Mouse (Mus musculus): ENCODE results near the gene Adamts4. TPM values are rescaled to one million over a fixed set of nuclear protein-coding genes. Genes with fewer than 3 reads are reported as not detected.

Gene Adamts4
- polyA plus RNA-seq, 1 experiment from 2014 or later: 5.0 TPM

DNA sequence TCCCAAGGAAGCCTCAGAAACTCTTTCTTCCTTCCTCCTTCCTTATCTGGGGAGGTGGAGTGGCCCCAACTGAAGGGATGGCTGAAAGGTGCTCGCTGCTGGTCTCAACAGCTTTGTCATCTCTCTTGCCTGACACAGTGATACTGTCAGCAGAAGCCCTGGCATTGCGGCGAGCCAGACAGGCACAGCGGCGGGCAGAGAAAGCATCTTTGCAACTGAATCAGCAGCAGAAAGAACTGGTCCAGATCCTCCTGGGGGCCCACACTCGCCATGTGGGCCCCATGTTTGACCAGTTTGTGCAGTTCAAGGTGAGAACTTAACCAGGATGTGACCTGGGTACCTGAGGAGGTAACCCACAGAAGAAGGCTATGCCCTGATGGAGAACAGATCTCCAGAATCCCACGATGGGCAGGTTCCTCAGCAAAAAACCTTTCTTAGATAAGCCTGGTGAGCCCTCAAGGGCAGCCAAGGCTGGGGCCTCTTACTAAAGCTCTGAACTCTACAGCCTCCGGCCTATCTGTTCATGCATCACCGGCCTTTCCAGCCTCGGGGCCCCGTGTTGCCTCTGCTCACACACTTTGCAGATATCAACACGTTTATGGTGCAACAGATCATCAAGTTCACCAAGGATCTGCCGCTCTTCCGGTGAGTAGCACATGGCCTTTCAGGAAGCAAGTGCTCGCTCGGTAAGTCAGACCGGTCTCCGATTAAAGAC is 33.8 kb upstream of the Adamts4 start:
- Histone ChIP-seq H3K9ac (ENCODE audit: low read length) (no peak overlapping the region), H3K4me3 (ENCODE audit: low read depth, low read length) (no peak overlapping the region), H3K27ac (ENCODE audit: low read depth) (no peak overlapping the region), H3K4me2 (ENCODE audit: low read length) (no peak overlapping the region), H3K27me3 (replicated peaks; ENCODE audit: control insufficient read depth, insufficient read depth, low read length) (no peaks in the 10 kb centered on the region), H3K4me1 (replicated peaks; ENCODE audit: control insufficient read depth, insufficient read depth, low read length) (peaks cover 5% of the 10 kb centered on the region), H3K9me3 (ENCODE audit: control insufficient read depth, low read length) (no peaks in the 10 kb centered on the region), H3K36me3 (ENCODE audit: control insufficient read depth, insufficient read depth, low read length) (peaks cover 17% of the 10 kb centered on the region)
- 88% methylated on average over 18 of the region's 18 CpGs for WGBS
- no peak for DNase-seq (ENCODE audit: low spot score)
- ATAC-seq (replicated peaks; ENCODE audit: low FRiP score, low TSS enrichment, low read depth): no peak

DNA sequence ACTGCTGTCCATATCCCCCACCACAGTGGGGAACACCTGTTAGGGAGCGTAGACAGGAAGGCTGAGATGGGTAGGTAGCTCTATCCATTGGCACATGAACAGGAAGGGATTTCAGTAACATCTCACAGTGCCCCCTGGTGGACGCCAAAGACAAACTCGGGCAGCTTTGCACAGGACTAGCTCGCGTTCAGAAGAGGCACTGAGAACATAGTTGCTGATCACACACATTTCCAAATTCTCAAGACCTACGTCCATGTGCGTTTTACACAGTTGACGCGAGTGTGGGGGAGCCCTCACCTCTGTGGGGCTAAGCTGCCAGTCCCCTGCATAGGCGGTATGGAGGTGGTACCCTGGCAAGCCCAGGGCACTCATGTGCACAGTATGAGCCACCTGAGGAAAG is 29.4 kb upstream of the Adamts4 start:
- Histone ChIP-seq H3K9ac (ENCODE audit: low read length) (no peak overlapping the region), H3K36me3 (ENCODE audit: control insufficient read depth, insufficient read depth, low read length) (peaks cover 17% of the 10 kb centered on the region), H3K4me3 (ENCODE audit: low read depth, low read length) (peak overlapping the region; percentile 70), H3K27ac (ENCODE audit: low read depth) (no peak overlapping the region), H3K27me3 (replicated peaks; ENCODE audit: control insufficient read depth, insufficient read depth, low read length) (no peaks in the 10 kb centered on the region), H3K4me2 (ENCODE audit: low read length) (peak overlapping the region; percentile 93), H3K9me3 (ENCODE audit: control insufficient read depth, low read length) (no peaks in the 10 kb centered on the region), H3K4me1 (replicated peaks; ENCODE audit: control insufficient read depth, insufficient read depth, low read length) (peaks cover 10% of the 10 kb centered on the region)
- WGBS: 9% methylated on average over 10 of the region's 10 CpGs
- ATAC-seq (replicated peaks; ENCODE audit: low FRiP score, low TSS enrichment, low read depth) (0 out of 2 replicates have a peak, but pooled peaks have one; percentile 11), DNase-seq (ENCODE audit: low spot score) (peak; percentile 93)

DNA sequence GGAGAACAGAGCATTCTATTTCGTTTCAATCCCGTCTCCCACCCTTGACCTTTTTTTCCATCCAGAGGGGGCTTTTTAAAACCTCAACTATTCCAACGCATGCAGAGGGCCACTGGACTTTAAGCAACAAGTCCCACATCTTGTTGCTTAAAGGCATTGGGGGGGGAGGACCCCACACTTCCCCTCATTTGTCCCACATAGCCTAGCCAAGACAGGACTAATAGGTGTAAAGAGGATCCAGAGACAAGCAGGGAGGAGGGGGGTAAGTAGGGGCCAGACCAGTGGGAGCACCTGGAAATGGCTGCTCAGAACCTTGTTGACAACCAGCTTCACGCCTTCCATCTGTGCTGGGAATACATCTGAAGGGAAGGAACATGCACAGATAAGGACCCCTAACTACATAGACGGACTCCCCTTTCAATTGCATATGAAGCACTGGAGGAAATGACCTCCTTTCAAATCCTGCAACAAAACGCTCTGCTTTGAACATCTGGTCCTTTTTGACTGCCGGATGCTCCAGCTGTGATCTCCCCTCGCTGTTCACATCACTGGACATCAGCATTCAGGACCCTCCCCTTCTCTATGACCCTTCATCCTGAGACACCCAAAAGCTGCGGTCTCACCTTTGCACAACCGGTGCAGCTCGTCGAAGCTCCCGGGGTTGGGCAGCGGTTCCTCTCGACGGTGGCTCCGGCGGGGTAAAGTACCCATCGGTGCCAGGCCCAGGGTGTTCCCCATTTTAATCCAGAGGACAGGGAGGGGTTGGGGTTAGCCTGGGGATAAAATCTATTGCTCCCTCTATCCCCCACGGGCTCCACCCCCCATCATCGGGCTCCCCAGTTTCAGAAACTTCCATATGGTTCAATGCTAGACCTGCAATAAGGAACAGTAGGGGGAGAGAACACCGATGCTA is 28.7 kb upstream of the Adamts4 start:
- Histone ChIP-seq H3K4me1 (replicated peaks; ENCODE audit: control insufficient read depth, insufficient read depth, low read length) (peaks cover 10% of the 10 kb centered on the region), H3K9me3 (ENCODE audit: control insufficient read depth, low read length) (no peaks in the 10 kb centered on the region), H3K27me3 (replicated peaks; ENCODE audit: control insufficient read depth, insufficient read depth, low read length) (no peaks in the 10 kb centered on the region), H3K9ac (ENCODE audit: low read length) (peak overlapping the region; percentile 45), H3K4me3 (ENCODE audit: low read depth, low read length) (peak overlapping the region; percentile 70), H3K4me2 (ENCODE audit: low read length) (peak overlapping the region; percentile 93), H3K27ac (ENCODE audit: low read depth) (no peak overlapping the region), H3K36me3 (ENCODE audit: control insufficient read depth, insufficient read depth, low read length) (peaks cover 17% of the 10 kb centered on the region)
- DNase-seq (ENCODE audit: low spot score) (peak; percentile 57), ATAC-seq (replicated peaks; ENCODE audit: low FRiP score, low TSS enrichment, low read depth) (peak; percentile 6; the same call in 1 of the 2 replicates)
- 7% methylated on average over 22 of the region's 22 CpGs for WGBS

DNA sequence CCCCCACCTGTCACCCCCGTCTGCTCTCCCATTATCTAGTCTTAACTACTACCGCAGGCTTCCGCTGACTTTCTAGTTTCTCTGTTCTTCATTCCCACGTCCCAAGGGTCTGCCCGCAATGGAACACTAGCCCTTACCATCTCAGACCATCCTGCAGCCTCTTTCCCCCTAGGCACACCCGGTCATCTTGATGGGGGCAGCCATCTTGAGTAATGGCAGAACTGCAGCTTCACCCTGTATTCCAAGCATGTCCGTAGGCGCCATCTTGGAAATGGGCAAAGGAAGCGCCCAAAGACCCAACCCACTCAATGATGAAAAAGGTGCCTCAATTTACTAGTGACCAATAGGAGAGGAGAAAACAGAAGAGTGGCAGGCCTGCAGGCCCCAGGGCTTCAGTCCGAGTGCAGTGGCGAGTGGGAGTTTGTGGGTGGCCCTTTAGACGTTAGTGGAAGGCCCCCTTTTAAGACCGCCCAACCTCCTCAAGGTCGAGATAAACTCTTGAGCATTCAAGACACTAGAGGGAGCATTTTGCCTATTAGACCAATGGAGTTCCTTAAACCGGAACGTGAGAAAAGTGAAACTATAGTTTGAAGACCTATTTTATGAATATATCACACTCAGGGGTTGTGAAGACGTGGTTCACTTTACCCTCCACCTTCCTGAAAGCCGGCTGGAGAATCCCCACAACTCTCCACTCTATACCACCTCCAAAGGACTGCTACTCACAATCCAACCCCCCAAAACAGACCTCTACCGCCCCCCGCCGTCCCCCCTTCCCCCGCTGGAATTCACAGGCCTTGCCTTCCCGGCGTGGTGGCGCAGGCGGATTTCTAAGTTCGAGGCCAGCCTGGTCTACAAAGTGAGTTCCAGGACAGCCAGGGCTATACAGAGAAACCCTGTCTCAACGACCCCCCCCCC is 27.7 kb upstream of the Adamts4 start, which contains the start of gene Tomm40l:
Tomm40l (minus strand) TSS at position 277 of the 918 bp plus-strand sequence.
- peak within 1 kb of the TSS; percentile 67 for H3K27ac ChIP-seq (ENCODE audit: low read depth)
- H3K4me1 ChIP-seq (replicated peaks; ENCODE audit: control insufficient read depth, insufficient read depth, low read length): peaks cover 10% of the 10 kb centered on the region
- peak; percentile 88 for DNase-seq (ENCODE audit: low spot score)
- WGBS: 1% methylated on average over 28 of the region's 28 CpGs
- H3K9me3 ChIP-seq (ENCODE audit: control insufficient read depth, low read length): no peaks in the 10 kb centered on the region
- peak; percentile 97 for ATAC-seq (replicated peaks; ENCODE audit: low FRiP score, low TSS enrichment, low read depth)
- H3K4me2 ChIP-seq (ENCODE audit: low read length): peak within 1 kb of the TSS; percentile 93
- peaks cover 17% of the 10 kb centered on the region for H3K36me3 ChIP-seq (ENCODE audit: control insufficient read depth, insufficient read depth, low read length)
- H3K9ac ChIP-seq (ENCODE audit: low read length): peak within 1 kb of the TSS; percentile 45
- H3K4me3 ChIP-seq (ENCODE audit: low read depth, low read length): peak within 1 kb of the TSS; percentile 70
- no peaks in the 10 kb centered on the region for H3K27me3 ChIP-seq (replicated peaks; ENCODE audit: control insufficient read depth, insufficient read depth, low read length)

DNA sequence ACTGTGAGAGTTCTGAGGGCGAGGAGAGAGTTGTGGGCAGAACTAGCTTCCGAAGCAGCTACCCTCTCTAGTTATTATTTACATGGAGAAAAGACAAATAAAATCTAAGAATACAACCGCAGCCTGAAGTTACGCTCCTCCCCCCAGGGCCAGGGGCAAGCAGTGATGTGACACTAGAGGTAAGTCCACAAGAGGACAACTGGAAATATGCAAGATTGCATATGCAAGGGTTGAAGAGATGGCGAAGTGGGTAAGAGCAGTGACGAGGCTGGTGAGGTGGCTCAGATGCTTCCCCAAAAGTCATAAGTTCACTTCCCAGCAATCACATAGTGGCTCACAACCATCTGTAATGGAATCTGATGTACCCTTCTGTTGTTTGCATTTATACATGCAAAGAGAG is 27.1 kb upstream of the Adamts4 start:
- 0 out of 2 replicates have a peak overlapping the region, but pooled peaks have one; percentile 70 for H3K4me3 ChIP-seq (ENCODE audit: low read depth, low read length)
- WGBS: 79% methylated on average over 6 of the region's 6 CpGs
- ATAC-seq (replicated peaks; ENCODE audit: low FRiP score, low TSS enrichment, low read depth): no peak
- no peaks in the 10 kb centered on the region for H3K27me3 ChIP-seq (replicated peaks; ENCODE audit: control insufficient read depth, insufficient read depth, low read length)
- H3K27ac ChIP-seq (ENCODE audit: low read depth): peak overlapping the region; percentile 67
- H3K36me3 ChIP-seq (ENCODE audit: control insufficient read depth, insufficient read depth, low read length): peaks cover 17% of the 10 kb centered on the region
- H3K9me3 ChIP-seq (ENCODE audit: control insufficient read depth, low read length): no peaks in the 10 kb centered on the region
- peaks cover 10% of the 10 kb centered on the region for H3K4me1 ChIP-seq (replicated peaks; ENCODE audit: control insufficient read depth, insufficient read depth, low read length)
- no peak overlapping the region for H3K9ac ChIP-seq (ENCODE audit: low read length)
- peak; percentile 56 for DNase-seq (ENCODE audit: low spot score)
- peak overlapping the region; percentile 93 for H3K4me2 ChIP-seq (ENCODE audit: low read length)

DNA sequence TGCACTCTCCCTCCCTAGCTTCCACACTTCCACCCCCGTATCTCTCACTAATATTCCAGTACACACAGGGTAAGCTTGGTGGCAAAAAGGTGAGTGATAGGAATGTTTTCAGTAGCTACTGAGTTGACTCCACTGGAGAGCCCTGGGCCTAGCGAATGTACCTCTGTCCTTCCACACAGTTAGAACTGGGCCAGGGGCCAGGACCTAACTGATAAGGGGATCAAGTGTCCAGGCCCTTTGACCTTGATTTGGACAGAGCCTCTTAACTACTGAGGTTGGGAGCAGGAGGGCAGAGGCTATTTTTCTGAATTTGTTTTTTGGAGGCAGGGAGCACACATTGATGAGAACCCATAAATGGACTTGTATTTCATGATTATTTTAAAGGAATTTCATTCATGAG is 26.4 kb upstream of the Adamts4 start:
- no peak for ATAC-seq (replicated peaks; ENCODE audit: low FRiP score, low TSS enrichment, low read depth)
- H3K36me3 ChIP-seq (ENCODE audit: control insufficient read depth, insufficient read depth, low read length): peaks cover 16% of the 10 kb centered on the region
- no peak overlapping the region for H3K27ac ChIP-seq (ENCODE audit: low read depth)
- no peaks in the 10 kb centered on the region for H3K9me3 ChIP-seq (ENCODE audit: control insufficient read depth, low read length)
- H3K4me1 ChIP-seq (replicated peaks; ENCODE audit: control insufficient read depth, insufficient read depth, low read length): peaks cover 10% of the 10 kb centered on the region
- DNase-seq (ENCODE audit: low spot score): no peak
- H3K27me3 ChIP-seq (replicated peaks; ENCODE audit: control insufficient read depth, insufficient read depth, low read length): no peaks in the 10 kb centered on the region
- no peak overlapping the region for H3K4me2 ChIP-seq (ENCODE audit: low read length)
- H3K4me3 ChIP-seq (ENCODE audit: low read depth, low read length): no peak overlapping the region
- no peak overlapping the region for H3K9ac ChIP-seq (ENCODE audit: low read length)
- WGBS: 70% methylated on average over 2 of the region's 2 CpGs

DNA sequence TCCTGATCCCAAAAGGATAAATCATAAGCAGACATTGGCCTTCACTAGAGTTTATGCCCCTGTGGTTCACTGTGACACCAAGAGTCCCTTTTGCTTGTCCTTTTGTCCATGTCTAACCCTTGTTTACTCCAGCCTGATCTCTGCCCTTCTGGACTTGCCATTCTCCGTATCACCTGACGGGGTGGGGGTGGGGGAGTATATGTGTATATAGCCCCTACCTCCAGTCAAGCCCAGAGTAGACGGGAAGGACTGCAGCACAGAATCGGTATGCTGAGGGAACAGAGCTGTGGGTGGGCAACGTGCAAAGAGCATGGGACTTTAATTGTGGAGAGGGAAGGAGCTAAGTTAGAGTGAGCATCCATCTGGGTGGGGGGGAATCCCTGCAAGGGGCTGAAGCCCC is 25.4 kb upstream of the Adamts4 start, which contains the start of gene Apoa2:
Apoa2 (plus strand) TSS at position 198 of the 400 bp plus-strand sequence.
- H3K9ac ChIP-seq (ENCODE audit: low read length): no peak within 1 kb of the TSS
- H3K27me3 ChIP-seq (replicated peaks; ENCODE audit: control insufficient read depth, insufficient read depth, low read length): no peaks in the 10 kb centered on the region
- peaks cover 5% of the 10 kb centered on the region for H3K36me3 ChIP-seq (ENCODE audit: control insufficient read depth, insufficient read depth, low read length)
- no peaks in the 10 kb centered on the region for H3K9me3 ChIP-seq (ENCODE audit: control insufficient read depth, low read length)
- H3K27ac ChIP-seq (ENCODE audit: low read depth): no peak within 1 kb of the TSS
- H3K4me2 ChIP-seq (ENCODE audit: low read length): no peak within 1 kb of the TSS
- 53% methylated on average over 5 of the region's 5 CpGs for WGBS
- ATAC-seq (replicated peaks; ENCODE audit: low FRiP score, low TSS enrichment, low read depth) (no peak), DNase-seq (ENCODE audit: low spot score) (no peak)
- peaks cover 10% of the 10 kb centered on the region for H3K4me1 ChIP-seq (replicated peaks; ENCODE audit: control insufficient read depth, insufficient read depth, low read length)
- H3K4me3 ChIP-seq (ENCODE audit: low read depth, low read length): no peak within 1 kb of the TSS

DNA sequence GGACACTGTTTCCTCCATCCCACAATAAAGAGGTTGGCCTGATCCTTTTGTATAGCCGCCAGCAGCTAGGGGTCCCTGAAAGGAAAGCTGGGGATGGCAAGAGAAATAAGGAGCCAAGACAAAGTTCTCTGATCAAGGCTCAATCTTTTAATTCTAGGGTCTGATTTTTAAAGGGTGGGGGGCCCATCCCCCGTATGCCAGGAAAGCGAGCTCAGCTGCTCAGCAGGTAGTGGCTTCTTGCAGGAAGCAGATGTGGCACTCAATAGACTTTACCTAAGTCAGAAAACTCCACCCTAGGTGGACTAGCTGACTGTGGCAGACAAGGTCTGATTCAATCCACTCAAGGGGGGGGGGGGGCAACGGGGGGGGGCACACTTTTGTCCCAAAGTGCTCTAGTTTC is 23.4 kb upstream of the Adamts4 start:
- Histone ChIP-seq H3K9ac (ENCODE audit: low read length) (no peak overlapping the region), H3K4me3 (ENCODE audit: low read depth, low read length) (no peak overlapping the region), H3K27me3 (replicated peaks; ENCODE audit: control insufficient read depth, insufficient read depth, low read length) (no peaks in the 10 kb centered on the region), H3K36me3 (ENCODE audit: control insufficient read depth, insufficient read depth, low read length) (no peaks in the 10 kb centered on the region), H3K27ac (ENCODE audit: low read depth) (no peak overlapping the region), H3K9me3 (ENCODE audit: control insufficient read depth, low read length) (no peaks in the 10 kb centered on the region), H3K4me2 (ENCODE audit: low read length) (no peak overlapping the region), H3K4me1 (replicated peaks; ENCODE audit: control insufficient read depth, insufficient read depth, low read length) (peaks cover under 1% of the 10 kb centered on the region; the same call in 1 of the 2 replicates)
- ATAC-seq (replicated peaks; ENCODE audit: low FRiP score, low TSS enrichment, low read depth) (no peak), DNase-seq (ENCODE audit: low spot score) (no peak)
- WGBS: 70% methylated on average over 4 of the region's 4 CpGs

Data from intestine, embryonic 14.5 days (tissue).